Mouse (Mus musculus): ENCODE results near the gene Rab27a.

- TF ChIP-seq CTCF (IDR thresholded peaks at IDR 0.05) (no peak), EP300 (IDR thresholded peaks at IDR 0.05; ENCODE audit: insufficient read depth, low read depth, low read length) (no peak)
These were observed 39.3 kb downstream of the Rab27a start for GRCm38 (mm10) chr9:73083956-73084355.

Measured in heart, adult 2 months (tissue).